Comparison of ENCODE assay signal across 8 mouse cellular contexts in the genomic region with DNA sequence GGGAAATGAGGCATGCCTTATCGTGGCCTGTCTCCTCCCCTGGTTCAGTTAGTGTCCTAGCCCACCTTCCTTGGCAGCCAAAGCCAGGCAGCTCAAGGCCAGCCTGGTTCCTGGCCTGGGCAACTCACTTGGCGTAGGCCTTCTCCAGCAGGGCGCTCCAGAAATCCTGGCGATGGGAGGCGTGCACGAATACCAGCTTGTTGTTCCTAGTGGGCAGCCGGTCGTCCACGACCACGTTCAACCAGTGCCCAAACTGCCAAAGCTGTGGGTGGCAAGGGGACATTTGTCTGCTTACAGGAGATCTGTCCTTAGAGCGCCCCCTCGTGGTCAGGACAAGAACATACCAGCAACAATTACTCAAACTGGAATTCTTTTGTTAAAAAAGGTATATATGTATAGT. TPM values are rescaled to one million over a fixed set of nuclear protein-coding genes. Genes with fewer than 3 reads are reported as not detected.
DNase-seq lines count a peak whose midpoint lies in the region; ATAC-seq and TF ChIP-seq lines count a peak whose summit lies in the region.

No protein-coding gene starts in this region.

- no peak overlapping the region for H3K27ac ChIP-seq in heart, embryonic 11.5 days (ENCODE audit: low read depth, low read length)
- H3K27ac ChIP-seq in embryonic facial prominence, embryonic 11.5 days (replicated peaks; ENCODE audit: low read depth, low read length): no peak overlapping the region
- H3K27ac ChIP-seq in left cerebral cortex, adult 2 months: no peak overlapping the region
- no peak overlapping the region for H3K27ac ChIP-seq in midbrain, embryonic 13.5 days

- intact Hi-C loops in heart, postnatal 14 days (cut with DNase I): loop anchor here (2.0 to 5.0 kb wide), 2 partner anchors 62 to 165 kb away; a partner anchor contains a TSS
- intact Hi-C loops in left cerebral cortex, adult 2 months (cut with DNase I): loop anchor here (2.0 to 5.0 kb wide), 2 partner anchors 58 to 165 kb away; a partner anchor contains a TSS

- no peak overlapping the region for H3K4me3 ChIP-seq in heart, embryonic 11.5 days (ENCODE audit: low read depth, low read length)
- H3K4me3 ChIP-seq in embryonic facial prominence, embryonic 11.5 days (ENCODE audit: low read depth, low read length): no peak overlapping the region
- H3K4me3 ChIP-seq in left cerebral cortex, adult 2 months: no peak overlapping the region
- H3K4me3 ChIP-seq in midbrain, embryonic 13.5 days (replicated peaks): no peak overlapping the region

- H3K27me3 ChIP-seq in heart, embryonic 11.5 days (ENCODE audit: control insufficient read depth, insufficient read depth, low read length): no peaks in the 10 kb centered on the region
- H3K27me3 ChIP-seq in embryonic facial prominence, embryonic 11.5 days (ENCODE audit: control insufficient read depth, insufficient read depth, low read length): no peaks in the 10 kb centered on the region
- no peaks in the 10 kb centered on the region for H3K27me3 ChIP-seq in midbrain, embryonic 13.5 days

- H3K9ac ChIP-seq in heart, embryonic 11.5 days (ENCODE audit: low read depth, low read length): 0 out of 2 replicates have a peak overlapping the region, but pooled peaks have one; percentile 28
- no peak overlapping the region for H3K9ac ChIP-seq in embryonic facial prominence, embryonic 11.5 days (replicated peaks; ENCODE audit: low read length)
- H3K9ac ChIP-seq in midbrain, embryonic 13.5 days (replicated peaks): no peak overlapping the region

- H3K36me3 ChIP-seq in heart, embryonic 11.5 days (ENCODE audit: control insufficient read depth, insufficient read depth, low read length): no peaks in the 10 kb centered on the region
- no peaks in the 10 kb centered on the region for H3K36me3 ChIP-seq in embryonic facial prominence, embryonic 11.5 days (replicated peaks; ENCODE audit: control insufficient read depth, insufficient read depth, low read depth, low read length)
- H3K36me3 ChIP-seq in midbrain, embryonic 13.5 days: no peaks in the 10 kb centered on the region

- DNase-seq in heart, adult 11 months: no peak
- peak; percentile 82 for DNase-seq in adrenal gland, postnatal 10 days
- DNase-seq in embryonic facial prominence, embryonic 11.5 days (ENCODE audit: low spot score): peak; percentile 80
- peak; percentile 76 to 84 for DNase-seq in heart, postnatal 14 days
- peak; percentile 61 to 71 for DNase-seq in left cerebral cortex, adult 2 months (ENCODE audit: extremely low spot score in 1 of 2, low spot score in 2 of 2)
- peak; percentile 67 to 91 for DNase-seq in spleen, postnatal 4 days (ENCODE audit: low spot score in 2 of 2)

- WGBS in heart, embryonic 11.5 days (ENCODE audit: insufficient replicate concordance): 24% methylated on average over 12 of the region's 12 CpGs
- WGBS in embryonic facial prominence, embryonic 11.5 days: 22% methylated on average over 12 of the region's 12 CpGs
- WGBS in midbrain, embryonic 13.5 days: 20% methylated on average over 12 of the region's 12 CpGs

- peak; percentile 52 for ATAC-seq in heart, embryonic 11.5 days (replicated peaks; ENCODE audit: insufficient number of reproducible peaks, low FRiP score, low TSS enrichment)
- no peak for ATAC-seq in embryonic facial prominence, embryonic 11.5 days (replicated peaks; ENCODE audit: insufficient number of reproducible peaks, low FRiP score, low TSS enrichment, low read depth)
- ATAC-seq in midbrain, embryonic 13.5 days: peak; percentile 63

- H3K4me2 ChIP-seq in heart, embryonic 11.5 days: no peak overlapping the region
- H3K4me2 ChIP-seq in embryonic facial prominence, embryonic 11.5 days (ENCODE audit: low read depth, low read length): no peak overlapping the region
- H3K4me2 ChIP-seq in midbrain, embryonic 13.5 days (replicated peaks): no peak overlapping the region

- H3K4me1 ChIP-seq in heart, embryonic 11.5 days (ENCODE audit: control insufficient read depth, insufficient read depth, low read length): no peaks in the 10 kb centered on the region
- no peaks in the 10 kb centered on the region for H3K4me1 ChIP-seq in embryonic facial prominence, embryonic 11.5 days (ENCODE audit: control insufficient read depth, insufficient read depth, low read length)
- H3K4me1 ChIP-seq in midbrain, embryonic 13.5 days (replicated peaks): 0 out of 2 replicates have a peak, but pooled peaks cover 2% of the 10 kb centered on the region

- peak; percentile 82 for TF ChIP-seq CTCF in left cerebral cortex, adult 2 months (IDR thresholded peaks at IDR 0.05)

- H3K9me3 ChIP-seq in heart, embryonic 11.5 days (replicated peaks; ENCODE audit: control insufficient read depth, low read length): no peaks in the 10 kb centered on the region
- no peaks in the 10 kb centered on the region for H3K9me3 ChIP-seq in embryonic facial prominence, embryonic 11.5 days (replicated peaks; ENCODE audit: control insufficient read depth, low read length)
- H3K9me3 ChIP-seq in midbrain, embryonic 13.5 days: no peaks in the 10 kb centered on the region

RNA-seq across cellular contexts. Expression of a gene that starts 16.4 kb away (rescaled TPM):
- 0.32 and 0.52 TPM in 2 replicates for polyA plus RNA-seq in heart, embryonic 11.5 days (2014; fragmentation: Nextera tagmentation; extraction: Ambion mirVana)
- under 1 TPM in 1 of 2 experiments, not detected in 1; 0.63 TPM for total RNA-seq in adrenal gland, postnatal 10 days (2021)
- 0.28 and 0.52 TPM in 2 replicates for polyA plus RNA-seq in embryonic facial prominence, embryonic 11.5 days (2014; fragmentation: Nextera tagmentation; extraction: Ambion mirVana)
- total RNA-seq in heart, postnatal 14 days (2021): under 1 TPM; 0.81 to 0.98 TPM
- 1 to 10 TPM in 1 of 2 experiments, under 1 TPM in 1; 0.25 to 1.5 TPM for total RNA-seq in left cerebral cortex, adult 2 months (2021)
- 0.52 and 0.92 TPM in 2 replicates for polyA plus RNA-seq in midbrain, embryonic 13.5 days (2015; fragmentation: Nextera tagmentation; extraction: Ambion mirVana)

RNA-seq across cellular contexts. Expression of a gene that starts 40.8 kb away (rescaled TPM):
- 1.4 TPM in 1 of 2 replicates, not detected in the other for polyA plus RNA-seq in heart, embryonic 11.5 days (2014; fragmentation: Nextera tagmentation; extraction: Ambion mirVana)
- 1 to 10 TPM in 1 of 2 experiments, under 1 TPM in 1; 0.57 to 1.9 TPM for total RNA-seq in adrenal gland, postnatal 10 days (2021)
- 1.6 and 5.6 TPM in 2 replicates for polyA plus RNA-seq in embryonic facial prominence, embryonic 11.5 days (2014; fragmentation: Nextera tagmentation; extraction: Ambion mirVana)
- total RNA-seq in heart, postnatal 14 days (2021): not detected
- not detected for total RNA-seq in left cerebral cortex, adult 2 months (2021)
- not detected in 2 replicates for polyA plus RNA-seq in midbrain, embryonic 13.5 days (2015; fragmentation: Nextera tagmentation; extraction: Ambion mirVana)

RNA-seq across cellular contexts. Expression of a gene that starts 43.3 kb away (rescaled TPM):
- polyA plus RNA-seq in heart, embryonic 11.5 days (2014; fragmentation: Nextera tagmentation; extraction: Ambion mirVana): 52.7 and 61.2 TPM in 2 replicates
- 100 to 1,000 TPM; 130 to 145 TPM for total RNA-seq in adrenal gland, postnatal 10 days (2021)
- polyA plus RNA-seq in embryonic facial prominence, embryonic 11.5 days (2014; fragmentation: Nextera tagmentation; extraction: Ambion mirVana): 52.5 and 58.9 TPM in 2 replicates
- total RNA-seq in heart, postnatal 14 days (2021): 10 to 100 TPM; 75.0 to 80.7 TPM
- 10 to 100 TPM; 19.7 to 23.6 TPM for total RNA-seq in left cerebral cortex, adult 2 months (2021)
- polyA plus RNA-seq in midbrain, embryonic 13.5 days (2015; fragmentation: Nextera tagmentation; extraction: Ambion mirVana): 29.7 and 30.4 TPM in 2 replicates

RNA-seq across cellular contexts. Expression of a gene that starts 43.4 kb away (rescaled TPM):
- 131 and 135 TPM in 2 replicates for polyA plus RNA-seq in heart, embryonic 11.5 days (2014; fragmentation: Nextera tagmentation; extraction: Ambion mirVana)
- 100 to 1,000 TPM; 131 to 137 TPM for total RNA-seq in adrenal gland, postnatal 10 days (2021)
- 127 and 141 TPM in 2 replicates for polyA plus RNA-seq in embryonic facial prominence, embryonic 11.5 days (2014; fragmentation: Nextera tagmentation; extraction: Ambion mirVana)
- 100 to 1,000 TPM; 116 to 123 TPM for total RNA-seq in heart, postnatal 14 days (2021)
- total RNA-seq in left cerebral cortex, adult 2 months (2021): 10 to 100 TPM; 42.4 to 44.1 TPM
- 115 and 121 TPM in 2 replicates for polyA plus RNA-seq in midbrain, embryonic 13.5 days (2015; fragmentation: Nextera tagmentation; extraction: Ambion mirVana)

RNA-seq across cellular contexts. Expression of a gene that starts 44.0 kb away (rescaled TPM):
- 27.6 and 29.8 TPM in 2 replicates for polyA plus RNA-seq in heart, embryonic 11.5 days (2014; fragmentation: Nextera tagmentation; extraction: Ambion mirVana)
- total RNA-seq in adrenal gland, postnatal 10 days (2021): 10 to 100 TPM; 44.9 to 56.8 TPM
- 23.5 and 24.8 TPM in 2 replicates for polyA plus RNA-seq in embryonic facial prominence, embryonic 11.5 days (2014; fragmentation: Nextera tagmentation; extraction: Ambion mirVana)
- 10 to 100 TPM; 78.4 to 81.2 TPM for total RNA-seq in heart, postnatal 14 days (2021)
- 100 to 1,000 TPM; 176 to 184 TPM for total RNA-seq in left cerebral cortex, adult 2 months (2021)
- polyA plus RNA-seq in midbrain, embryonic 13.5 days (2015; fragmentation: Nextera tagmentation; extraction: Ambion mirVana): 124 and 133 TPM in 2 replicates
